Mouse (Mus musculus) right cerebral cortex, adult 18-20 months (tissue): Measurements from ENCODE around the gene Aunip.
"Not testable (repeated sequence)": the region's sequence is repeated elsewhere in the genome, so short reads cannot be mapped to it uniquely, and the experiment has no call there.

ENCODE experiments used
- DNase-seq: peaks from one replicate; pipeline ENCODE4 v3.0.0; 2022; ENCODE audit warnings: mixed read lengths

Aunip gene

DNA sequence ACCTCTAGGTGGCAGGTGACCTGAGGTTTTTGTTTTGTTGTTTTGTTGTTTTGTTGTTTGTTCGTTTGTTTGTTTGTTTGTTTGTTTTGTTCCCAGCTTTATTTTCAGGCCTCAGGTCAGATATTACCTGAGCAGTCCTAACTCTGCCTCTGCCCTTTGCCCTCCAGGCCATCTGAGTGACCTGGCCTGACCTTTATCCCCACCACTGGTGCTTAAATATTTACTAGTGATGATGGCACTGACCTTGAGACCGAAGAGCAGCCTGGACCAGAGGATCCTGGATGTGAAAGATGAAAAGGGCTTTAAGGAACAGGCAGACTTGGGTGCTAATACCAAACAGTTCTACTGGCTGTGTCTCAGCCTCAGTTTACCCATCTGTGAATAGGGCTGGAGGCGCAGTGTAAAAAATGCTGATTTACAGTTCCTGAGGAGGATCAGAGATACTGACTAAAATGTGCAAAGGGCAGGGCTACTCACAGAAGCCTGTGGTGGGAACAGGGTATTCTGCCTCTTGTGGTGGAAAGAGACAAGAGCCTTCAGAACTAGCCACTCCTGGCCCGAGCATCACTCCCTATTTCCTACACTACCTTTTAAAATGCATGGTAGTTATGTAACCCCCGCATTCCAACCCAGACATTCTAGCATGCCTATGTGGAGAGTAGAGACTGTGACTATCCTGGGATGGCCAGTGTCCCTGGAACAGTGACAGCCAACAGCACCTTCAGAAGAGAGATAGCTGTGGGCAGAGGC, 25.5 kb upstream of the Aunip start:
- DNase-seq = no peak

DNA sequence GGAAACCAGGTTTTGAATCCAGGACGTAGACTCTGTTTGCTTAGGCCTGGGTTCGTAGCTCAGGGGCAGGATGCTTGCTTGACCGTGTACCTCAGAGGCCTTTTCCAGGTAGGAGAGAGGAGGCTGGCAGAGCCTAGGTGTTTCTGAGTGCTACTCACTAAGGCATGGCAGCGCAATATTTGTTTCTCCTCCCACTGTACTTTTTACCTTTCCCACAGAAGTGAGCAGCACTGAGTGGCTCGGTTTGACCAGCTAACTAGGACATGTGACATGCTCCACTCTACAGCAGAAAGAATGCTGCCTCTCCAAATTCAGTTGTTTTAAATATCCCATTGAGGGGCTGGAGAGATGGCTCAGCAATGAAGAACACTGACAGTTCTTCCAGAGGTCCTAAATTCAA, 22.6 kb upstream of the Aunip start:
- no peak for DNase-seq

GRCm38 (mm10) chr4:134489986-134490665, 20.7 kb upstream of the Aunip start:
- no peak for DNase-seq

DNA sequence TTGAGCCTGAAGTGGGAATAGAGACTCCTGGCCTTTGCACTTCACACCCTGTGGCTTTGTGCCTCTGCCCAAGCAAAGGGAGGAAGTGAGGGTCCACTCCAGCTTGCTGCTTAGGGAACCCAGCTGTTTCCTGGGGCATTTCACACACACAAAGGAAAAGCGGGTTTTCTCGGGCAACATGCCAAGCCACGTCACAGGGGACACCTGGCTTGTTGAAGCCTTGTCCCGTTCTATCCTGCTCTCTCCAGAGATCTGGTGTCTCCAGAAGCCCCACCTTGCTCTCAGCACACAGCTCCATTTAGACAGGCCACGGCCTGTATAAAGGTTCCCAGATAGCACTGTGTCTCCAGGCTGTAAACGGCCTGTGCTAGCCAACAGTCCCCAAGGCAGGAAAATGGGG, 19.1 kb upstream of the Aunip start:
- DNase-seq = no peak

- DNase-seq = not testable (repeated sequence)
These were observed 16.6 kb upstream of the Aunip start for GRCm38 (mm10) chr4:134494161-134494560.

- DNase-seq = no peak
These were observed 15.8 kb upstream of the Aunip start for GRCm38 (mm10) chr4:134494780-134495545.

GRCm38 (mm10) chr4:134495546-134495923, 15.3 kb upstream of the Aunip start:
- no peak for DNase-seq

- peak; percentile 88 for DNase-seq
These were observed 14.1 kb upstream of the Aunip start, which contains the start of gene Paqr7 for GRCm38 (mm10) chr4:134496595-134497210. Paqr7 (plus strand) TSS chr4:134496697.

DNA sequence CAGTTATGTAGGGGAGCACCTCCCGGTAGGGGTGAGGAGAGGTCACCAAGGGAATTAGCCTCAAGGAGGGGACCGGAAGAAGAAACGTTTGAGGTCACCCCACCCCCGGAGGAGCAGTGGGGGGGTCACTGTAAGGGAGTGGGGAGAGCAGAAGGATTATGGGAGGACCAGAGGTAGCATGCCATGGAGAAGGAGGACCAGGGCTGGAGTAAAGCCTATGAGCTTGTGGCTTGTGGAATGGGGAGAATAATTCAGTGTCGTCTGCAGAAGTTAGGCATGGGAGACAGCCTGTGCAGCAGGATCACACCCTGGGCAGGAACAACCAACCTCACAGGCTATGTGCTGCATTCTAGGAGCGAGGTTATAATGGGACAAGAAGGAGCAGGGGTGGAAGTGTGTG, 13.6 kb upstream of the Aunip start:
- no peak for DNase-seq

DNA sequence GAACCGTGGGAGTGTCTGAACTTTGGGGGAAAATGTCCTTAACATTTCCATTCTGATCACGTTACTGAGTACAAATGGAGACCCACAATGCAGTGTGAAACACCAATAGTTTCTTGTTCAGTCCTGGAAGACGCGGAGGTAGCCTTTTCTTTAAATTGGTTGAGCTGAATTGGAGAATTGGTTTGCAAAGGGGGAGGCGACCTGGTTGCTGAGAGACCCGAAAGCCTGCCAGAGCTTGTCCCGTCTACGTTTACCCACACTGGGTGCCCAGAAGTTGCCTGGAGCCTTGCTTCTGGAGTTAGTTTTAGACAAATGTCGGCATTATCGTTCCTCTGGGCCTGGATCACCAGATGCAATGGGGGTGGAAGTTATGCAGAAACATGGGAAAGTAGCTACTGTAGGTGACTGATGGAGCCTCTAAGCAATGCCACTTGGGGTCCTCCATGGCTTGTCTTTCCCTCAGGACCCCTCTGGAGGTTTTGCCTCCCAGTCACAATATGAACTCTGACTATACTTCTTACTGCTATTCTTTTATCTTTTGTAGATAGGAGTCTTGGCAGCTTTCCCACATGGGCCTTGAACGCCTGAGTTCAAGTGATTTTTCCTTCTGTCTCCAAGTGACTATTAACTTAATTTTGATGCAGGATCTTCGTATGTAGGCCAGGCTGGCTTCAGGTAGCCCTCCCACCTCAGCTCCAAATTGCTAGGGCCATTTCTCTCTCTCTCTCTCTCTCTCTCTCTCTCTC, 12.6 kb upstream of the Aunip start:
- peak; percentile 54 for DNase-seq

DNA sequence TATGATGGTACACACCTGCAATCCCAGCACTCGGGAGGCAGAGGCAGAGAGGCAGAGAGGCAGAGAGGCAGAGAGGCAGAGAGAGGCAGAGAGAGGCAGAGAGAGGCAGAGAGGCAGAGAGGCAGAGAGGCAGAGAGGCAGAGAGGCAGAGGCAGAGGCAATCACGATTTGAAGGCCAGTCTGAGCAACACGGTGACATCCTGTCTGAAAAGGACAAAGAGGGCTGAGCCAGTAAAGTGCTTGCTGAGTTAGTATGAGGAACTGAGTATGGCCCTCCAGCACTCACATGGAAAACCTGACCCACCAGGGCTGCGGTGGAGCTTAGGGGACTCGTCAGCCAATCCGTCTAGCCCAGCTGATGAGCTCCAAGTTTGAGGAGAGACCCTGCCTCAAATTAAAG, 11.8 kb upstream of the Aunip start:
- not testable (repeated sequence) for DNase-seq

- no peak for DNase-seq
These were observed 9.7 kb upstream of the Aunip start for GRCm38 (mm10) chr4:134501095-134501494.

DNA sequence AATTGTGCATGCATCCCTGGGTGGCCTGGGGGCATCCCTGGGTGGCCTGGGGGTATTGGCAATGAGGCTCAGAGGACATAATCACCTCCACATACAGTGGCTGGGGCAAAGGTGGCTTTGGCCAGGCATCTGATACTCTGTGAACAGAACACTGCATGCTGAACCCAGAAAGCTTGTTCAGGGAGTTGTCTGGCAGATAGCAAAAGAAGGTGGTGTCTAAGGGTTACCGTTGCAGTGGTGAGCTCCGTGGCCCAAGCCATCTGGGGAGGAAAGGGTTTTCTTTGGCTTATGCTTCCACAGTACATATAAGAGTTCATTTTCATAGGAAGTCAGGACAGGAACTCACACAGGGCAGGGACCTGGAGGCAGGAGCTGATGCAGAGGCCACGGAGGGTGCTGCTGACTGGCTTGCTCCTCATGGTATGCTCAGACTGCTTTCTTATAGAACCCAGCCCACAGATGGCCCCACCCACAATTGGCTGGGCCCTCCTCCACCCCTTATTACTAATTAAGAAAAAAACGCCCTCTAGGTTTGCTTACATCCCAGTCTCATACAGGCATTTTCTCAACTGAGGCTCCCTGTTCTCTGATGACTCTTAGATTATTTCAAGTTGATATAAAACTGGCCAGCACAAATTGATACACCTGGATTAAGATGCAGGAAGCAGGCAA, 7.0 kb upstream of the Aunip start:
- DNase-seq = no peak

- DNase-seq = no peak
These were observed 5.5 kb upstream of the Aunip start for GRCm38 (mm10) chr4:134505303-134505789.

DNA sequence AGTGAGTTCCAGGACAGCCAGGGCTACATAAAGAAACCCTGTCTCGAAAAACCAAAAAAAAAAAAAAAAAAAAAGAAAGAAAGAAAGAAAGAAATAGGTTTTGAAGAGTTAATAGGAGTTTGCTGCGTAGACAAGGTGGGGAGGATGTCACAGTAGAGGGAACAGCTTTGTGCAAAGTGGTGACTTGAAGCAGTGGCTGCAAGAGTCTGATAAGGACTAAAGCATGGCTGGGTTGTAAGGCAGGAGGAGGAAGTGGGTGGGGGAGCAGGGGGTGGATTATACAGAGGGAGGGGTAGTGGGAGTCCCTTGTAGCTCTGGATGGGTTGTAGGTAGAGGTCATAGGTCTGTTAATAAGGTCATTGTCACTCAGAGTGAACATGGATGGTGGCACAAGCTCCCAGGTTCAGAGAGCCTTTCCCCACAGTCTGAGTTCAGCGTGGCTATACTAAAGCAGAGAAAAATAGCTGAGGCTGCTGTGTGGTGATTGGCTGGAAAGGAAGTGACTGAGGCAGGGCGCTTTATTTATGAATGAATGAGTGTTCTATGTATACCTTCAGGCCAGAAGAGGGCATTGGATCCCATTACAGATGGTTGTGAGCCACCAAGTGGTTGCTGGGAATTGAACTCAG, 4.7 kb upstream of the Aunip start:
- DNase-seq = no peak

- no peak for DNase-seq
These were observed 4.1 kb upstream of the Aunip start for GRCm38 (mm10) chr4:134506713-134507112.

DNA sequence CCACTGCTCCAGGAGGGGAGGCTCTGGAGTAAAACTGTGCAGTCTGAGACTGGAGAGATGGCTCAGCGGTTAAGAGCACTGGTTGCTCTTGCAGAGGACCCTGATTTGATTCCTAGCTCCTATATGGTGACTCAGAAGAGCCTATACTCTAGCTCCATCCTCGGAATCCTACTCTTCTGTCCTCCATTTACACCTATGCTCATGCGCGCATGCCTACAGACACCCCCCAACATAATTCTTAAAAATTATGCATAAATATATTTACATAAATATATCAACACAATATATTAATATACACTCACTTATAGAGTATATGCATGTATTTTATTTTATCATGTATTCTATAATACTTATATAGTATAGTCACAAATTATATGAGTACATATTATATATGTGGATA, 403 bp upstream of the Aunip start:
- no peak for DNase-seq

DNA sequence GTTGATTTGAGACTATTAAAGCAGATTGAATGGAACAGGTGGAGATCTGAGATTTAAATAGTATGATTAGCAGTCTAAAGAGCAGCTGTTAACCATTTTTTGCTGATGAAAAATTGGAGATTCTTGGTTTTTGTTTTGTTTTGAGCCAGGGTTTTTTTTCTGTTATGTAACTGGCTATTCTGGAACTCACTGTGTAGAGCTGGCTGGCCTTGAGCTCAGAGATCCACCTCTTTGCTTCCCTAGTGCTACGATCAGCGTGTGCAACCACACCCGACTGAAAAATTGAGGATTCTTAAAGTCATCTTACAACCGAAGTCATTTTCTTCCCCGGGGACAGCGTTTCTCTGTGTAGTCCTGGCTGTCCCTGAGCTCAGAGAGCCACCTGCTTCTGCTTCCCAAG, 931 bp downstream of the Aunip start:
- no peak for DNase-seq

- peak; percentile 36 for DNase-seq
These were observed 2.0 kb downstream of the Aunip start for GRCm38 (mm10) chr4:134512798-134513197.

GRCm38 (mm10) chr4:134514309-134514930, 3.6 kb downstream of the Aunip start:
- no peak for DNase-seq

- no peak for DNase-seq
These were observed 4.8 kb downstream of the Aunip start for GRCm38 (mm10) chr4:134515614-134516013.
